Mouse (Mus musculus) heart, embryonic 10.5 days (tissue): ENCODE measurements around the gene Lrfn3. TPM values are rescaled to one million over a fixed set of nuclear protein-coding genes. Genes with fewer than 3 reads are reported as not detected.
A peak's percentile ranks its signal among the peaks of the same experiment; 100 is the strongest.

Experiments
- DNase-seq: peaks from one replicate; pipeline ENCODE4 v3.0.0-alpha.2; 2017; ENCODE audit warnings: low spot score
- H3K27ac ChIP-seq: fragments of 300-500 bp; sonication (generic); 2 replicates; pipeline ENCODE4 v1.5.1; 2016; ENCODE audit warnings: mild to moderate bottlenecking
- H3K27me3 ChIP-seq: fragments of 300-500 bp; sonication (generic); 2 replicates; pipeline ENCODE4 v1.6.1; 2016; ENCODE audit warnings: mild to moderate bottlenecking; ENCODE audit not compliant: poor library complexity, insufficient read depth, severe bottlenecking
- H3K36me3 ChIP-seq: fragments of 300-500 bp; sonication (generic); 2 replicates; pipeline ENCODE4 v1.6.1; 2016; ENCODE audit warnings: mild to moderate bottlenecking, moderate library complexity
- H3K4me1 ChIP-seq: fragments of 300-500 bp; sonication (generic); 2 replicates; pipeline ENCODE4 v1.6.1; 2016; ENCODE audit warnings: mild to moderate bottlenecking
- H3K4me3 ChIP-seq: fragments of 300-500 bp; sonication (generic); 2 replicates; pipeline ENCODE4 v1.5.1; 2016; ENCODE audit warnings: mild to moderate bottlenecking, moderate library complexity
- H3K9me3 ChIP-seq: fragments of 300-500 bp; sonication (generic); 2 replicates; pipeline ENCODE4 v1.6.1; 2016; ENCODE audit warnings: mild to moderate bottlenecking, moderate library complexity
- WGBS: fragments of 180-500 bp; shearing (Covaris S2); methylation state at CpG from one replicate; pipeline ENCODE4 v1.1.7; 2016; 5-methylcytosine and 5-hydroxymethylcytosine counted together
- polyA plus RNA-seq: library from polyadenylated mRNA; unstranded; fragments of >200 nt; fragmentation: Nextera tagmentation; extraction: Ambion mirVana; gene quantifications from 2 replicates; pipeline ENCODE4 v1.2.1, GENCODE M21; 2016

The Lrfn3 gene
- 1.3 and 2.0 TPM in 2 replicates for polyA plus RNA-seq

DNA sequence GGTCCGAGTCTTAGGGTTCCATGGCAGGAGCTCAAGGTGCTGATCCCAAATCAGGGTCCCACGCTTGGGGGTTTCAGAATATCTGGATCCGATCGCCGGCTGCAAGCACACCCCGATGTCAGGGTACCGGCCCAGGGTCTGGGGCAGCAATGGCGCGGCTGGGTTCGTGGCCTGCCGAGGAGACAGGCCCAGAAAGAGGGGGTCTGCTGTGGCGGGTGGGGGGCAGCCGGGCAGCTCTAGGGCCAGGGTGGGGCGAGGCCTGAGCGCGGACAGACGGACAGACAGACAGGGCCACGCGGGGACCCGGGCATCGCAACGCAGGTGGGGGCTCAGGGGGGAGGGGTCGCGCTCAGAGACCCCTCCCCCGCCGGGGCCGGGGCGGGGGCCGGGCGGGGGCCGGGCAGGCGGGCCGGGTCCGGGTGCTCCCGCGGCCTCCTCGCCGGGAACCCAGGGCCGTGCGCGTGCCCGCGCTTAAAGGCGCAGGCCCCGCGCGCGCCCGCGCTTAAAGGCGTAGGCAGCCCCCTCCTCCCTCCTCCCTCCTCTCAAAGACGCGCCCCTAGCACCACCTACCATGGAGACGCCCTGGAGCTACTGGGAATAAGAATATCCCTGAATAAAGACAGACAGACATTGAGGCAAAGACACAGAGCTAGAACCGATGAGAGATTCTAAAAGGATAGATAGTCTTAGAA lies at the start of gene Lrfn3:
Gene Lrfn3 (minus strand): TSS at position 121 of the 692 bp plus-strand sequence.
- Histone ChIP-seq H3K27ac (peak within 1 kb of the TSS; percentile 87), H3K4me1 (peaks cover 22% of the 10 kb centered on the region), H3K9me3 (no peaks in the 10 kb centered on the region), H3K36me3 (peaks cover 11% of the 10 kb centered on the region), H3K4me3 (peak within 1 kb of the TSS; percentile 80), H3K27me3 (peaks cover 62% of the 10 kb centered on the region)
- WGBS = 2% methylated on average over 45 of the region's 55 CpGs
- no peak for DNase-seq

DNA sequence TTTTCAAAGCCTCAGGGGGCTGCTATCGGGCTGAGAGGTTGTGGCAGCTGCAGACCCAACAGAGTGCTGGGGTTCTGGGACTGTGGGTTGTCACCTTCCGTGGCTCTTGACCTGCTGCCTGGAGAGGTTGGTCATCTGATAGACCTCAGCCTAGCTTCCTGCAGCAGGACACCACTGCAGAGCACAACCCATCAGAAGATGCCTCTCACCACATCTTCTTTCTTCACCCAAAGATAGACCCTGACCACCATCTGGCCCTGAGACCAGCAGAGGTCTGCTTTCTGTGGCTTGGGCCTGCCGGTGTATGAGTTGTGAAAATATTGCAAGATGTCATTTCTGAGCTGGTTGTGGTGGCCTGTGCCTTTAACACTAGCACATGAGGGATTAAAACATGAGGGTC lies 48.5 kb upstream of the Lrfn3 start:
- DNase-seq = no peak
- Histone ChIP-seq H3K36me3 (no peaks in the 10 kb centered on the region), H3K4me1 (no peaks in the 10 kb centered on the region), H3K27ac (no peak overlapping the region), H3K9me3 (no peaks in the 10 kb centered on the region), H3K4me3 (no peak overlapping the region), H3K27me3 (no peaks in the 10 kb centered on the region)
- WGBS = 57% methylated on average over 3 of the region's 3 CpGs

DNA sequence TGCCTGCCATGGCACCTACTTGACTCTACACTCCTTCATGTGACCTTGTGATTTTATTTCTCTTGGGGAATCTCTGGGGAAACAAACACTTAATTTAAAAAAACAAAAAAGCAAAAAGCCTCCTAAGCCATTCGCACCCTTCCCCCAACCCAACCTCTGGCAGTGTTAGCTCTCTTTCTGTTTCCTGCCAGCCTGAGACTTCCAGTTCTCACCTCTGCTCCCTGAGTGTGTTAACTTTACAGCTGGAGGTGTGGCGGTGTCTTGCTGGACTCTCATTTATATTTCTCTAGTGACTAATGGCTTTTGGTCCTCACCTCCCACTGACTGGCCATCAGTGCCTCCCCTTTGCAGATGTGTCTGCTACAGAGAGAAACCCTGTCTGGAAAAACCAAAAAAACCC lies 47.2 kb upstream of the Lrfn3 start:
- Histone ChIP-seq H3K36me3 (no peaks in the 10 kb centered on the region), H3K27ac (no peak overlapping the region), H3K4me3 (no peak overlapping the region), H3K27me3 (no peaks in the 10 kb centered on the region), H3K9me3 (no peaks in the 10 kb centered on the region), H3K4me1 (no peaks in the 10 kb centered on the region)
- 53% methylated on average over 2 of the region's 2 CpGs for WGBS
- no peak for DNase-seq

DNA sequence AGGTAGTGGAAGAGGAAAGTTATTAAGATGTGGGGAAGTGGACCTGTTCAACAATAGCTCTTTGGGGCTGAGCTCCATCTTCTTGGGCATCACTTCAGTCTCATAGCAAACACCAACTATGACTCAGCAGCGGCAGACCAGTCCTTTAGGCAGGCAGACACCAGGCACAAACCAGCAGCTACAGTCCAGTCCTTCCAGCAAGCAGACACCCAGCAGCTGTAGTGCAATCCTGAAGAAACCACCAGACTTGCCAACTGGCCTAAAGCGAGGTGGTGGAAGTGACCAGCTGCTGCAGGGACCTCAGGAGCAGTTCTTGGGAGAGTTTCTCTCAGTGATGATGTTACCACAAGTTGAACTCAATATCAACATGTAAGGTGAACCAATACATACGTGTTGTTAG lies 46.1 kb upstream of the Lrfn3 start:
- Histone ChIP-seq H3K36me3 (no peaks in the 10 kb centered on the region), H3K27me3 (no peaks in the 10 kb centered on the region), H3K4me1 (no peaks in the 10 kb centered on the region), H3K9me3 (no peaks in the 10 kb centered on the region), H3K4me3 (no peak overlapping the region), H3K27ac (no peak overlapping the region)
- no peak for DNase-seq
- 77% methylated on average over 3 of the region's 3 CpGs for WGBS

DNA sequence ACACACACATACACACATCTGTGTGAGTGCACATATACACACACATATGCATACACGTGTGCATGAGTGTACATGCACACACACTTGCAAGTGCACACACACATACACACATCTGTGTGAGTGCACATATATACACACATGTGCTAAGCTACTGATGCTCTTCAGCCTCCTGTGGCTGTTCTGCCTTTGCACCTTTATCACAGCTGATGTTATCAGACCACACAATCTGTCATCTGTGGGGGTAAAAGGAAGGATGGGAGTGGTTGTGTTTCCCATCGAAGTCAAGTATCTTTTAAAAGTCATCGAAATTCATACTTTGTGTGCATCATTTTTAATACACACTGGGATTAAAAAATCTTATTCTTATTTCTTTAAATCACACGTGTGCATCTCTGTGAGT lies 39.8 kb upstream of the Lrfn3 start:
- 65% methylated on average over 4 of the region's 4 CpGs for WGBS
- Histone ChIP-seq H3K4me3 (no peak overlapping the region), H3K27ac (no peak overlapping the region), H3K36me3 (no peaks in the 10 kb centered on the region), H3K4me1 (no peaks in the 10 kb centered on the region), H3K9me3 (no peaks in the 10 kb centered on the region), H3K27me3 (no peaks in the 10 kb centered on the region)
- DNase-seq = no peak

DNA sequence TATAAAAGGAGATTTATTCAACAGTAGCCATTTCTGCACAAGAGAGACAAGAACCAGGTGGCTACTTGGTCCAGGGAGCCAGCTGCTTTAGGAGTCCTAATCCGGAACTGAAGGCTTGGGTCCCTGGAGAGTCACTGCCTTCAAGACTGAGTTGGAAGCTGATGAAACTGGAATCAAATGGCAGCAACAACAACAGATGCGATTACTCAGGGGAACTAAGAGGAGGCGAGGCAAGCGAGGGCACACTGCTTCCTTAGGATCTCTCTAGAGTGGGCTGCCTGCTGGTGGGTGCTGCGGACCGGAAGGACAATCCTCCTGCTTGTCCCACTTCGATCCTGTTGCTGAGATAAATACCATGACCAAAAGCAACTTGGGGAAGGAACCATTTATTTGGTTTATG lies 37.1 kb upstream of the Lrfn3 start:
- Histone ChIP-seq H3K36me3 (no peaks in the 10 kb centered on the region), H3K27ac (no peak overlapping the region), H3K27me3 (no peaks in the 10 kb centered on the region), H3K9me3 (no peaks in the 10 kb centered on the region), H3K4me1 (no peaks in the 10 kb centered on the region), H3K4me3 (no peak overlapping the region)
- no peak for DNase-seq
- 55% methylated on average over 7 of the region's 7 CpGs for WGBS

DNA sequence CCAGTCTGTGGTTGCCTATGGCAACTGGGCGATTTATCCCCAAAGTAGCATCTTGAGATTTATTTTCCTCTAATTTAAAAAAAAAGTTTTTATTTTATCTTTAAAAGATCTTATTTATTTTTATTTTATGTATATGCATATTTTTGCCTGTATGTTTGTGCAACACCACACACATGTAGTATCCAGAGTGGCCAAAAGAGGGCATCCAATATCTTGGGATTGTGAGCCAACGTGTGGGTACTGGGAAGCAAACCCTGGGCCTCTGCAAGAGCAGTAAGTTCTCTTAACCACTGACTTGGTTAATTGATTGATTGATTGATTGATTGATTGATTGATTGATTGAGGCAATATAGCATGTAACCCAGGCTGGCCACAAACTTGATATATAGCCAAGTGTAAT lies 32.3 kb upstream of the Lrfn3 start:
- DNase-seq = no peak
- Histone ChIP-seq H3K9me3 (no peaks in the 10 kb centered on the region), H3K36me3 (no peaks in the 10 kb centered on the region), H3K27ac (no peak overlapping the region), H3K4me1 (no peaks in the 10 kb centered on the region), H3K27me3 (no peaks in the 10 kb centered on the region), H3K4me3 (no peak overlapping the region)
- 47% methylated on average over 2 of the region's 2 CpGs for WGBS

DNA sequence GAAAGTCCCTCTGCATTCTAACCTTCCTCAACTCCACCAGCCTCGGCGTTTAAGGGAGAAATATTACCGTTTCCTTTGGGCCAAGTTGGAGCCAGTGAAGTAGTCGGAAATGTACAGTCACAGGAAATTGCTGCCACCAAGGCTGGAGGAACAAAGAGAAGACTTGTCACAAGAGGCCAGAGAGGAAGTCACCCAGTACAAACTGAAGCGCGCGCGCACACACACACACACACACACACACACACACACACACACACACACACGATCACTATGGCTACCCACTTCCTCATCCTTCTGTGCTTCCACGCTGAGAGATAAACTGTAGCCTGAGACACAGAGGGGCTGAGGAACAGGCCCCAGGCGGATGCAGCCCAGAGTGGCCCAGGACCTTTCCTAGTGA lies 31.8 kb upstream of the Lrfn3 start:
- H3K4me1 ChIP-seq = no peaks in the 10 kb centered on the region
- peak overlapping the region; percentile 62; the same call in 1 of the 2 replicates for H3K27ac ChIP-seq
- H3K36me3 ChIP-seq = no peaks in the 10 kb centered on the region
- DNase-seq = peak; percentile 88
- H3K9me3 ChIP-seq = no peaks in the 10 kb centered on the region
- no peaks in the 10 kb centered on the region for H3K27me3 ChIP-seq
- WGBS = 51% methylated on average over 11 of the region's 11 CpGs
- H3K4me3 ChIP-seq = no peak overlapping the region

DNA sequence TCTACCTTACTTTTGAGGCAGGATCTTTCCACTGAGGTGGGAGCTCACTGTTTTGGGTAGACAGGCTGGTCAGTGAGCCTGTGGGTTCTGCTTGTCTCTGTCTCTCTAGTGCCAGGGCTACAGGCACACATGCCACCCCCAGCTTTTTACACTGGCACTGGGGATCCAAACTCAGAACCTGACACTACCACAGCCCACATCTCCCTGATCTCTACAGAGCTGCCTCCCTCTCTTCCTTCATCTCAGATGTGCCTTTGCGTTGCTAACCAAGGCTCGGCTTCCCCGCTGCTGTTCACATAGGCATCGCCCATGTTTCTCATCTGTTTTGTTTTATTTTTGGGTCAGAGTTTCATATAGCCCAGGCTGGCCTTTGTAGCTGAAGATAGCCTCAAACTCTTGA lies 31.1 kb upstream of the Lrfn3 start:
- DNase-seq = no peak
- no peaks in the 10 kb centered on the region for H3K36me3 ChIP-seq
- no peak overlapping the region for H3K4me3 ChIP-seq
- H3K9me3 ChIP-seq = no peaks in the 10 kb centered on the region
- WGBS = 82% methylated on average over 4 of the region's 4 CpGs
- H3K27me3 ChIP-seq = no peaks in the 10 kb centered on the region
- H3K27ac ChIP-seq = peak overlapping the region; percentile 62
- H3K4me1 ChIP-seq = no peaks in the 10 kb centered on the region

DNA sequence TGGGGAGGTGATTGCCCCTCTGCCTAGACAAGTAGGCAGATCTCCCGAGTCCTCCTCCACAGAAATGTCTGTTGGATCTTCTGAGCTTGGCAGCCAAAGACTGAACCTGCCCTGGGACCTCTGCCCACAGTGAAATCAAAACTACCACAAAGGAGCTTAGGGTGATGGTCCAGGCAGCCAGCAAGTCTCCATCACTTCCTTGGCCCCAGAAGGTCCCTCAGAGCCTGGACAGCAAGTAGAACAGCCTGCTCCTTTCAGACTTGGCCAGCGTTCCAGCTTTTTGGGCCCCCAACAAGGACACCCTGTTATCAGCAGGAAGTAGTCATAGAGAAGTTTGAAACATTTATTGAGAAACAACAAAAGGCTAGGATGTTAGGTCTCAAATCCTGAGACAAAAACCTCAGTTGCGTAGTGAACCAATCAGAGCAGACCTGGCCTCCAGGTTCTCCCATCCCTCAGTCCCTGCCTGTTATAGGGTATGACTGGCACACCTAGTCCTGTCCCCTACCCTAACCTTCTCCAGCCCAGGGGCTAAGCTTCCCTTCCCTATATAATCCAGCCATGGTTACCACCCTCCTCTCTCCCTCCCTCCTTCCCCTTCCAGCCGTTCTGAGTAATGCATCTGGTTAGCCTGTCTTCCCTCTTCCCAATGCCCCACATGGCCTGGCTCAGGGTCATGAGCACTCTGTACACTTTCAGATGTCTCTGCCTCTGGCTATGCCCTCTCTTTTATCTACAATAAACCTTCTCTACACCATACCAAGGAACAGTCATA lies 30.4 kb upstream of the Lrfn3 start:
- 70% methylated on average over 4 of the region's 4 CpGs for WGBS
- H3K4me1 ChIP-seq = no peaks in the 10 kb centered on the region
- no peaks in the 10 kb centered on the region for H3K27me3 ChIP-seq
- no peak for DNase-seq
- no peak overlapping the region for H3K4me3 ChIP-seq
- no peaks in the 10 kb centered on the region for H3K9me3 ChIP-seq
- H3K36me3 ChIP-seq = no peaks in the 10 kb centered on the region
- H3K27ac ChIP-seq = peak overlapping the region; percentile 62; the same call in 1 of the 2 replicates

DNA sequence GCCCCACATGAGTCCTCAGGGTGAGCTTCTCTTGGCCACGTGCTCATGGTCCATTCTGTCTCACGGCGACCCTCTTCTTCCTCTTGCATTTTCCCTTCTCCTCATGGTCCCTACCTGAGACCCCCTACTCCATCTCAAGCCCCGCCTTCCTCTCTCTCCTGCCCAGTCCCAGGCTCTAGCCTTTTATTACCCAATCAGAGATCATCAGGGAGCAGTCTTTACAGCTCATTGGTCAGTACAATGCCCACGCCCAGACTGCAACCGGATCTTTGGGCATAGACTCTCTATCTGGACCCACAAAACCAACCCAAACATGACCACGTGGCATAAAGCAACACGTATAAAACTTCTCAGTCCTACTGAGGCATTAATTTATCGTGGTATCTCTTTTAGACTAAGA lies 21.5 kb upstream of the Lrfn3 start:
- DNase-seq = no peak
- Histone ChIP-seq H3K27ac (no peak overlapping the region), H3K4me1 (no peaks in the 10 kb centered on the region), H3K27me3 (no peaks in the 10 kb centered on the region), H3K4me3 (no peak overlapping the region), H3K36me3 (no peaks in the 10 kb centered on the region), H3K9me3 (no peaks in the 10 kb centered on the region)
- WGBS = 76% methylated on average over 9 of the region's 9 CpGs

DNA sequence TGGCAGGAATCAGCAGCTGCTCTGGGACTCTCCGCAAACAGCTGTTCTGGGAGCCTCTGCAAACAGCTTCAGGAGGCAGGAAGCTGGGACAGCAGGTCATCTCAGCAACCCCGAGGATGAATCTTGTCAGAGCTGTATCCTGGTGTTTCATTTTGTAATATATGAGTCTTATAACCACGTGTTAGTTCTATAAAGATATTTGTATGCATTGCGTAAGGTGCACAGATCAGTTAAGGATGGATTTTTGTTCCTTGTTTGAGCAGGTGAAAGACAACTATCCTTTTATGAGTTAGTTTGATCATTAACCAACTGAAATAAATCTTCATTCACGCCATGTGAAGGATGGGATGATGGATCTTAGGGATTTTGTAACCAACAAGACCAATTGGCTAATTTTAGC lies 17.5 kb upstream of the Lrfn3 start:
- Histone ChIP-seq H3K9me3 (no peaks in the 10 kb centered on the region), H3K36me3 (no peaks in the 10 kb centered on the region), H3K4me3 (no peak overlapping the region), H3K27ac (no peak overlapping the region), H3K27me3 (no peaks in the 10 kb centered on the region), H3K4me1 (no peaks in the 10 kb centered on the region)
- 58% methylated on average over 5 of the region's 5 CpGs for WGBS
- no peak for DNase-seq

DNA sequence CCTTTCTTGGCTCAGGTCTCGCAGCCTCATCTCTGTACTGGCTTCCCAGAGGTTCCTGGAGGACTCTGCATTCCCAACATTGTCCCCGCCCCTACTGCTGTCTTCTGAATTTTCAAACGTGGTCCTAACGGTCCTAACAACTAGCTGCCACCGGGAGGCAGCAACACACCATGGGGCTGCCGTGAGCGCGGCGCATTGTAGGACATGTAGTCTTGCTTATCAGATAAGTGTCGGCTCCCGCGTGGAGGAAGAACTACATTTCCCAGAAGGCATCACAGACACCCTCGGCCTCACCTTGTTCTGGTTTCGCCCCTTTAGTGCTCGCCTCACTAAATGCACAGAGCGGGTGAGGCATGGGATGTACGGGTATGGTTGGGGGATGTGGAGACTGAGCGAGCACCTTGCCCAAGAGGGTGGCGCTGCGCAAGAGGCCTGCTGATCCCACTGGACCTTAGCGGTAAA lies 11.0 kb upstream of the Lrfn3 start:
- peak overlapping the region; percentile 73; the same call in 1 of the 2 replicates for H3K27ac ChIP-seq
- H3K36me3 ChIP-seq = no peaks in the 10 kb centered on the region
- H3K4me1 ChIP-seq = 0 out of 2 replicates have a peak, but pooled peaks cover 3% of the 10 kb centered on the region
- H3K9me3 ChIP-seq = no peaks in the 10 kb centered on the region
- WGBS = under 1% methylated on average over 21 of the region's 21 CpGs
- H3K4me3 ChIP-seq = peak overlapping the region; percentile 59
- peak; percentile 98 for DNase-seq
- no peaks in the 10 kb centered on the region for H3K27me3 ChIP-seq
